Mouse (Mus musculus) G1E (cell line): Measurements from ENCODE around the gene Foxm1.

Source experiments
- CTCF ChIP-seq: IDR thresholded peaks from 2 replicates; pipeline ENCODE4 v1.5.1; 2012; ENCODE audit warnings: low read depth, low read length, inconsistent platforms, mixed read lengths
- GATA1 ChIP-seq: IDR thresholded peaks from 2 replicates; pipeline ENCODE4 v1.6.1; 2012; ENCODE audit warnings: borderline replicate concordance, low read length, inconsistent platforms, mixed read lengths
- POLR2AphosphoS5 ChIP-seq: IDR thresholded peaks from 2 replicates; pipeline ENCODE4 v1.6.1; 2012; ENCODE audit warnings: low read depth, low read length, inconsistent platforms; ENCODE audit not compliant: insufficient replicate concordance

GRCm38 (mm10) chr6:128408544-128409125 is 45.9 kb downstream of the Foxm1 start:
- TF ChIP-seq CTCF, result no peak
- TF ChIP-seq GATA1, result no peak
- no peak for TF ChIP-seq POLR2AphosphoS5
